Mouse (Mus musculus): ENCODE measurements at regions not wholly inside any gene's neighbourhood (a gene's known extent, or its start where the extent isn't known, plus 50 kb on each side); places are given as distances from the start of the nearest gene placed in this dataset.

- Histone ChIP-seq H3K27me3 (ENCODE audit: control insufficient read depth, insufficient read depth, low read depth, low read length) (no peaks in the 10 kb centered on the region), H3K36me3 (ENCODE audit: control insufficient read depth, insufficient read depth, low read length) (no peaks in the 10 kb centered on the region), H3K9me3 (replicated peaks; ENCODE audit: control insufficient read depth, low read length, poor library complexity, severe bottlenecking) (no peaks in the 10 kb centered on the region), H3K4me1 (ENCODE audit: control insufficient read depth, insufficient read depth, low read length) (no peaks in the 10 kb centered on the region), H3K27ac (ENCODE audit: low read length) (no peak overlapping the region), H3K4me3 (ENCODE audit: low read depth, low read length) (no peak overlapping the region), H3K4me2 (ENCODE audit: low read length) (no peak overlapping the region), H3K9ac (ENCODE audit: low read depth, low read length) (no peak overlapping the region)
- no peak for ATAC-seq
- 42% methylated on average over 4 of the region's 4 CpGs for WGBS
Observed at GRCm38 (mm10) chr12:56404833-56405232, 59.1 kb upstream of the Mbip start.

GRCm38 (mm10) chr12:56404262-56404661, 58.6 kb upstream of the Mbip start:
- Histone ChIP-seq H3K4me1 (ENCODE audit: control insufficient read depth, insufficient read depth, low read length) (no peaks in the 10 kb centered on the region), H3K9me3 (replicated peaks; ENCODE audit: control insufficient read depth, low read length, poor library complexity, severe bottlenecking) (no peaks in the 10 kb centered on the region), H3K4me3 (ENCODE audit: low read depth, low read length) (no peak overlapping the region), H3K4me2 (ENCODE audit: low read length) (no peak overlapping the region), H3K9ac (ENCODE audit: low read depth, low read length) (no peak overlapping the region), H3K36me3 (ENCODE audit: control insufficient read depth, insufficient read depth, low read length) (no peaks in the 10 kb centered on the region), H3K27ac (ENCODE audit: low read length) (no peak overlapping the region), H3K27me3 (ENCODE audit: control insufficient read depth, insufficient read depth, low read depth, low read length) (no peaks in the 10 kb centered on the region)
- no peak for ATAC-seq
- WGBS = 85% methylated on average over 2 of the region's 2 CpGs

- Histone ChIP-seq H3K9ac (ENCODE audit: low read depth, low read length) (no peak overlapping the region), H3K4me1 (ENCODE audit: control insufficient read depth, insufficient read depth, low read length) (no peaks in the 10 kb centered on the region), H3K36me3 (ENCODE audit: control insufficient read depth, insufficient read depth, low read length) (no peaks in the 10 kb centered on the region), H3K9me3 (replicated peaks; ENCODE audit: control insufficient read depth, low read length, poor library complexity, severe bottlenecking) (no peaks in the 10 kb centered on the region), H3K27ac (ENCODE audit: low read length) (no peak overlapping the region), H3K4me2 (ENCODE audit: low read length) (no peak overlapping the region), H3K4me3 (ENCODE audit: low read depth, low read length) (no peak overlapping the region), H3K27me3 (ENCODE audit: control insufficient read depth, insufficient read depth, low read depth, low read length) (no peaks in the 10 kb centered on the region)
- 80% methylated on average over 6 of the region's 6 CpGs for WGBS
- ATAC-seq = no peak
Observed at GRCm38 (mm10) chr12:56403626-56404025, 57.9 kb upstream of the Mbip start.

GRCm38 (mm10) chr12:56402844-56403243, 57.1 kb upstream of the Mbip start:
- no peaks in the 10 kb centered on the region for H3K4me1 ChIP-seq (ENCODE audit: control insufficient read depth, insufficient read depth, low read length)
- H3K4me2 ChIP-seq (ENCODE audit: low read length) = no peak overlapping the region
- no peak for ATAC-seq
- H3K36me3 ChIP-seq (ENCODE audit: control insufficient read depth, insufficient read depth, low read length) = no peaks in the 10 kb centered on the region
- no peaks in the 10 kb centered on the region for H3K27me3 ChIP-seq (ENCODE audit: control insufficient read depth, insufficient read depth, low read depth, low read length)
- no peaks in the 10 kb centered on the region for H3K9me3 ChIP-seq (replicated peaks; ENCODE audit: control insufficient read depth, low read length, poor library complexity, severe bottlenecking)
- H3K27ac ChIP-seq (ENCODE audit: low read length) = no peak overlapping the region
- no peak overlapping the region for H3K4me3 ChIP-seq (ENCODE audit: low read depth, low read length)
- H3K9ac ChIP-seq (ENCODE audit: low read depth, low read length) = no peak overlapping the region
- 29% methylated on average over 6 of the region's 6 CpGs for WGBS

GRCm38 (mm10) chr12:56402137-56402536, 56.4 kb upstream of the Mbip start:
- no peaks in the 10 kb centered on the region for H3K36me3 ChIP-seq (ENCODE audit: control insufficient read depth, insufficient read depth, low read length)
- no peak for ATAC-seq
- no peak overlapping the region for H3K4me2 ChIP-seq (ENCODE audit: low read length)
- 44% methylated on average over 7 of the region's 7 CpGs for WGBS
- no peak overlapping the region for H3K27ac ChIP-seq (ENCODE audit: low read length)
- H3K27me3 ChIP-seq (ENCODE audit: control insufficient read depth, insufficient read depth, low read depth, low read length) = no peaks in the 10 kb centered on the region
- no peak overlapping the region for H3K9ac ChIP-seq (ENCODE audit: low read depth, low read length)
- no peaks in the 10 kb centered on the region for H3K4me1 ChIP-seq (ENCODE audit: control insufficient read depth, insufficient read depth, low read length)
- no peaks in the 10 kb centered on the region for H3K9me3 ChIP-seq (replicated peaks; ENCODE audit: control insufficient read depth, low read length, poor library complexity, severe bottlenecking)
- H3K4me3 ChIP-seq (ENCODE audit: low read depth, low read length) = no peak overlapping the region
